ENCODE assay signal across 8 mouse cellular contexts in genomic region chr14:118236886-118237289, GRCm38 (mm10). TPM values are rescaled to one million over a fixed set of nuclear protein-coding genes. Genes with fewer than 3 reads are reported as not detected.
DNase-seq lines count a peak whose midpoint lies in the region; ATAC-seq lines count a peak whose summit lies in the region.

Gene Sox21 (minus strand): TSS chr14:118237030.

- H3K4me1 ChIP-seq in kidney, embryonic 14.5 days (ENCODE audit: control insufficient read depth, insufficient read depth, low read length) = peaks cover 21% of the 10 kb centered on the region
- peaks cover 25% of the 10 kb centered on the region; the same call in 1 of the 2 replicates for H3K4me1 ChIP-seq in liver, embryonic 12.5 days

- no peaks in the 10 kb centered on the region for H3K9me3 ChIP-seq in kidney, embryonic 14.5 days (ENCODE audit: control insufficient read depth, low read length)
- no peaks in the 10 kb centered on the region for H3K9me3 ChIP-seq in liver, embryonic 12.5 days (replicated peaks)

- under 1% methylated on average over 33 of the region's 34 CpGs for WGBS in kidney, embryonic 14.5 days
- WGBS in liver, embryonic 12.5 days (ENCODE audit: insufficient replicate concordance) = under 1% methylated on average over 34 of the region's 34 CpGs

- peak; percentile 35 for DNase-seq in kidney, adult 11 months
- no peak for DNase-seq in kidney, adult 9 months
- peak; percentile 32 to 46 for DNase-seq in adrenal gland, postnatal 36 days
- peak in 1 of 2 experiments; percentile 47 for DNase-seq in frontal cortex, adult 2 months (ENCODE audit: extremely low spot score in 1 of 2, low spot score in 1 of 2)
- DNase-seq in neural tube, embryonic 10.5 days (ENCODE audit: extremely low spot score, low spot score) = peak; percentile 78
- no peak for DNase-seq in spleen, postnatal 4 days (ENCODE audit: low spot score in 2 of 2)

- no peak within 1 kb of the TSS for H3K27ac ChIP-seq in kidney, embryonic 14.5 days (ENCODE audit: low read depth, low read length)
- no peak within 1 kb of the TSS for H3K27ac ChIP-seq in liver, embryonic 12.5 days

- peak within 1 kb of the TSS; percentile 40; the same call in 1 of the 2 replicates for H3K9ac ChIP-seq in kidney, embryonic 14.5 days (ENCODE audit: low read depth, low read length)
- no peak within 1 kb of the TSS for H3K9ac ChIP-seq in liver, embryonic 12.5 days

- H3K36me3 ChIP-seq in kidney, embryonic 14.5 days (ENCODE audit: control insufficient read depth, insufficient read depth, low read length) = no peaks in the 10 kb centered on the region
- no peaks in the 10 kb centered on the region for H3K36me3 ChIP-seq in liver, embryonic 12.5 days

- H3K27me3 ChIP-seq in kidney, embryonic 14.5 days (ENCODE audit: control insufficient read depth, insufficient read depth, low read length) = peaks cover 77% of the 10 kb centered on the region
- peaks cover 88% of the 10 kb centered on the region for H3K27me3 ChIP-seq in liver, embryonic 12.5 days (replicated peaks)

- H3K4me2 ChIP-seq in kidney, embryonic 14.5 days (replicated peaks; ENCODE audit: low read depth, low read length) = peak within 1 kb of the TSS; percentile 94
- peak within 1 kb of the TSS; percentile 71 for H3K4me2 ChIP-seq in liver, embryonic 12.5 days

- H3K4me3 ChIP-seq in kidney, embryonic 14.5 days (ENCODE audit: low read length) = peak within 1 kb of the TSS; percentile 52
- H3K4me3 ChIP-seq in liver, embryonic 12.5 days = peak within 1 kb of the TSS; percentile 50

- peak; percentile 80 for ATAC-seq in kidney, embryonic 14.5 days (ENCODE audit: low FRiP score, low TSS enrichment)
- ATAC-seq in liver, embryonic 12.5 days = peak; percentile 62

RNA-seq across cellular contexts. Expression of gene Sox21, which starts in this region (rescaled TPM):
- under 1 TPM in 1 of 2 experiments, not detected in 1; 0.10 TPM for total RNA-seq in adrenal gland, postnatal 36 days (2021)
- polyA plus RNA-seq in frontal cortex, adult 2 months (2012; rRNA removed) = 7.8 and 10.3 TPM in 2 replicates
- 0.09 TPM in 1 of 2 replicates, not detected in the other for polyA plus RNA-seq in kidney, embryonic 14.5 days (2014; fragmentation: Nextera tagmentation; extraction: Ambion mirVana)
- polyA plus RNA-seq in liver, embryonic 12.5 days (2016; fragmentation: Nextera tagmentation; extraction: Ambion mirVana) = 0.02 TPM in 1 of 2 replicates, not detected in the other

Comparison
In these comparisons a context has a peak if more than half of its experiments do, and no peak if none do; other contexts are left out.
1. DNase-seq: peak in kidney, adult 11 months (single experiment) and neural tube, embryonic 10.5 days (single experiment); none in kidney, adult 9 months (single experiment) and spleen, postnatal 4 days (0 of 2).
2. Peak in DNase-seq in adrenal gland, postnatal 36 days; RNA of the gene not detected or under 1 TPM.
3. Peak in ATAC-seq, H3K4me3 ChIP-seq, H3K9ac ChIP-seq and H3K4me2 ChIP-seq in kidney, embryonic 14.5 days; RNA of the gene not detected or under 1 TPM.
4. Peak in ATAC-seq, H3K4me3 ChIP-seq and H3K4me2 ChIP-seq in liver, embryonic 12.5 days; RNA of the gene not detected or under 1 TPM.